Mouse (Mus musculus) midbrain, embryonic 15.5 days (tissue): ENCODE data around the gene Slc25a3. TPM values are rescaled to one million over a fixed set of nuclear protein-coding genes. Genes with fewer than 3 reads are reported as not detected.

ENCODE experiments used
- ATAC-seq: fragments of 200-750 bp; cut with Nextera tagmentation; replicated peaks from 2 replicates; pipeline ENCODE4 v1.8.0; 2017; ENCODE audit warnings: moderate TSS enrichment
- H3K27ac ChIP-seq: fragments of 300-500 bp; sonication (generic); 2 replicates; pipeline ENCODE4 v1.5.1; 2015; ENCODE audit warnings: mild to moderate bottlenecking, inconsistent platforms
- H3K27me3 ChIP-seq: fragments of 300-500 bp; sonication (generic); replicated peaks from 2 replicates; pipeline ENCODE4 v1.6.1; 2015; ENCODE audit warnings: inconsistent platforms
- H3K36me3 ChIP-seq: fragments of 300-500 bp; sonication (generic); replicated peaks from 2 replicates; pipeline ENCODE4 v1.6.1; 2015; ENCODE audit warnings: inconsistent platforms
- H3K4me1 ChIP-seq: fragments of 300-500 bp; sonication (generic); 2 replicates; pipeline ENCODE4 v1.6.1; 2015; ENCODE audit warnings: inconsistent platforms
- H3K4me2 ChIP-seq: fragments of 300-500 bp; sonication (generic); 2 replicates; pipeline ENCODE4 v1.6.1; 2015; ENCODE audit warnings: inconsistent platforms, mild to moderate bottlenecking, moderate library complexity
- H3K4me3 ChIP-seq: fragments of 300-500 bp; sonication (generic); 2 replicates; pipeline ENCODE4 v1.5.1; 2015; ENCODE audit warnings: mild to moderate bottlenecking, inconsistent platforms
- H3K9ac ChIP-seq: fragments of 300-500 bp; sonication (generic); 2 replicates; pipeline ENCODE4 v1.6.1; 2015; ENCODE audit warnings: mild to moderate bottlenecking, inconsistent platforms
- H3K9me3 ChIP-seq: fragments of 300-500 bp; sonication (generic); 2 replicates; pipeline ENCODE4 v1.6.1; 2016; ENCODE audit warnings: inconsistent platforms
- WGBS: fragments of 180-500 bp; shearing (Covaris S2); methylation state at CpG from one replicate; pipeline ENCODE4 v1.1.7; 2015; ENCODE audit warnings: mixed read lengths; 5-methylcytosine and 5-hydroxymethylcytosine counted together
- polyA plus RNA-seq: library from polyadenylated mRNA; unstranded; fragments of >200 nt; fragmentation: Nextera tagmentation; extraction: Ambion mirVana; gene quantifications from 2 replicates; pipeline ENCODE4 v1.2.1, GENCODE M21; 2015

Gene Slc25a3
- polyA plus RNA-seq, 1 experiment from 2014 or later = 542 TPM

DNA sequence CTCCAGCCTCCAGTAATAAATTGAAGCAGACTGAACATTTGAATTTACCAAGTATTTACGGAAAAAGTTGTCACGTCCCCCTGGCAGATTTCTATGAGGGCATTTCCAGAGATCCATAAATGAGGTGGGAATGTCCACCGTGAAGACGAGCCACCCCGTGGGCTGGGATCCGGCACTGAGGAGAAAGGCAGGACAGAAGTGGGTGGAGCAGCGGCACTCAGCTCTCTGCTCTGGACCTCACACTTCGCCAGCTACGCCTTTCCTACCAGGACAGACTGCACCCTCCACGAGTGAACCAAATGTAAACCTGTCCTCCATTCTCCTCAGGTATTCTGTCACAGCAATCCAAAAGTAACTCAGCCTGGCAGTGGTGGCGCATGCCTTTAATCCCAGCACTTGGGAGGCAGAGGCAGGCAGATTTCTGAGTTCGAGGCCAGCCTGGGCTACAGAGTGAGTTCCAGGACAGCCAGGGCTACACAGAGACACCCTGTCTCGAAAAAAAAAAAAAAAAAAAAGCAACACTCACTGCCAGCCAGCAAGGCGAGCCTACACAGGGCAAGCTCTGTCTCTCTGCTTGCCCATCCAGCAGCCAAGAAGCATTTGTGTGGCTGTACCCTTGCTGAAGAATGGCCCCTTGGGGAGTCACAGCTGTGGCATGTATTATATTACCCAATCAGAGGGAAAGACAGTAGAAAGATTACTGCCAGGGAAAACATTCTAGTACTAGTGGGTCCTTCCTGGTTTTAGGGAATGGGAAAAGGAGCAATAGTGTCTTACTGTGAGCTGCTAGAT lies 20.9 kb downstream of the Slc25a3 start:
- Histone ChIP-seq H3K36me3 (0 out of 2 replicates have a peak, but pooled peaks cover 3% of the 10 kb centered on the region), H3K4me1 (no peaks in the 10 kb centered on the region), H3K4me2 (no peak overlapping the region), H3K27ac (no peak overlapping the region), H3K27me3 (no peaks in the 10 kb centered on the region), H3K9ac (no peak overlapping the region), H3K9me3 (no peaks in the 10 kb centered on the region), H3K4me3 (no peak overlapping the region)
- ATAC-seq = no peak
- 89% methylated on average over 14 of the region's 14 CpGs for WGBS

DNA sequence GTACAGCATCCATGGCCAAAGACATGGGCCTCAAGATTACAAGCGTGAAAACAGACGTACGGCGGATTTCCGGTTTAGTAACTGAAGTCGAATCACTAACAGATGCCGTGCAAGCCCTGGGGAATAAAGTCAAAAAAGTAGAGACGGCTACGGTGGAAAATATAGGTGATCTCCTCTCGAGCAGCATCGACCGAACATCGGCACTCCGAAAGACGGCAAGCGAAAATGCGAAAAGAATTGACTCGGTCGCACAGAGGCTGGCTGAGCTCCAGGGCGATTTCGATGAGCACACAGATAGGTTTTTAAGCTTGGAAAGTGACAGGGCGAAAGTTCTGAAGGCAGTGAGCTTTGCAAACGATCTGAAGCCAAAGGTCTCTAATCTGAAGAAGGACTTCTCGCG lies 21.9 kb downstream of the Slc25a3 start:
- Histone ChIP-seq H3K27ac (no peak overlapping the region), H3K9me3 (no peaks in the 10 kb centered on the region), H3K27me3 (no peaks in the 10 kb centered on the region), H3K4me2 (no peak overlapping the region), H3K4me3 (no peak overlapping the region), H3K4me1 (no peaks in the 10 kb centered on the region), H3K36me3 (0 out of 2 replicates have a peak, but pooled peaks cover 3% of the 10 kb centered on the region), H3K9ac (no peak overlapping the region)
- no peak for ATAC-seq
- 94% methylated on average over 25 of the region's 25 CpGs for WGBS

DNA sequence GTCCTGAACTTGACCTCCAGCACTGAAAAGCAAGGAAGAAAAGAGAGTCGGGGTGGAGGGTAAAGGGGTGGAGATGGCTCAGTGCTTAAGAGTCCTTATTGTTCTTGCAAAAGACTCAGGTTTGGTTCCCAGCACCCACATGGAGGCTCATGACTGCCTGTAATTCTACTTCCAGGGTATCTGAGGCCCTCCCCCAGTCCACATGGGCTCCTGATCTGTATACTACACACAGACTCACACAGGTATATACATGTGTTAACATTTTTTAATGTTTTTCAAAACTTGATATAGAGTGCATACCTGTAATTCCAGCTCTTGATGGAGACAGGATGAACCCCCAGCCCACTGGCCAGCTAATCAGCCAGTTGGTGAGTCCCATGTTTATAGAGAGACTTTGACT lies 23.8 kb downstream of the Slc25a3 start:
- no peak overlapping the region for H3K27ac ChIP-seq

DNA sequence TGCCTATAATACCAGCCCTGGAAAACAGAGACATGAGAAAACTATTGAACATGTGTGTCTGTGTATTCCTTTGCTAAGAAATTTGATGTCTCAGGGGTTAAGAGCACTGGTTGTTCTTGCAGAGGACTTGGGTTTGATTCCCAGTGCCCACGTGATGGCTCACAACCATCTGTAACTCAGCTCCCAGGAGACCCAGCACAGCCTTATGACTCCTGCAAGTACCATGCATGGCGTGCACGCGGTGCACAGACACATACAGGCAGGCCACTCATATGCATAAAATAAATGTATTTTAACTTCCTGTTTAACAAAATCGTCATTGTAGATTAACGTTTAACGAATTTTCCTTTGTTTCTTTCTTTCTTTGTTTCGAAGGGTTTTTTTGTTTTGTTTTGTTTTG lies 25.8 kb downstream of the Slc25a3 start:
- no peak overlapping the region for H3K4me3 ChIP-seq
- H3K9me3 ChIP-seq = no peaks in the 10 kb centered on the region
- no peaks in the 10 kb centered on the region for H3K27me3 ChIP-seq
- H3K4me2 ChIP-seq = no peak overlapping the region
- WGBS = 94% methylated on average over 8 of the region's 8 CpGs
- H3K9ac ChIP-seq = no peak overlapping the region
- H3K4me1 ChIP-seq = no peaks in the 10 kb centered on the region
- H3K36me3 ChIP-seq = 0 out of 2 replicates have a peak, but pooled peaks cover 3% of the 10 kb centered on the region
- ATAC-seq = no peak
- H3K27ac ChIP-seq = no peak overlapping the region

More for the DNA sequence above, 23.8 kb downstream of the Slc25a3 start:
- Histone ChIP-seq H3K4me1 (no peaks in the 10 kb centered on the region), H3K9ac (no peak overlapping the region), H3K4me3 (no peak overlapping the region), H3K4me2 (no peak overlapping the region), H3K36me3 (0 out of 2 replicates have a peak, but pooled peaks cover 3% of the 10 kb centered on the region), H3K27me3 (no peaks in the 10 kb centered on the region), H3K9me3 (no peaks in the 10 kb centered on the region)
- WGBS = 79% methylated on average over 1 of the region's 1 CpGs
- no peak for ATAC-seq

DNA sequence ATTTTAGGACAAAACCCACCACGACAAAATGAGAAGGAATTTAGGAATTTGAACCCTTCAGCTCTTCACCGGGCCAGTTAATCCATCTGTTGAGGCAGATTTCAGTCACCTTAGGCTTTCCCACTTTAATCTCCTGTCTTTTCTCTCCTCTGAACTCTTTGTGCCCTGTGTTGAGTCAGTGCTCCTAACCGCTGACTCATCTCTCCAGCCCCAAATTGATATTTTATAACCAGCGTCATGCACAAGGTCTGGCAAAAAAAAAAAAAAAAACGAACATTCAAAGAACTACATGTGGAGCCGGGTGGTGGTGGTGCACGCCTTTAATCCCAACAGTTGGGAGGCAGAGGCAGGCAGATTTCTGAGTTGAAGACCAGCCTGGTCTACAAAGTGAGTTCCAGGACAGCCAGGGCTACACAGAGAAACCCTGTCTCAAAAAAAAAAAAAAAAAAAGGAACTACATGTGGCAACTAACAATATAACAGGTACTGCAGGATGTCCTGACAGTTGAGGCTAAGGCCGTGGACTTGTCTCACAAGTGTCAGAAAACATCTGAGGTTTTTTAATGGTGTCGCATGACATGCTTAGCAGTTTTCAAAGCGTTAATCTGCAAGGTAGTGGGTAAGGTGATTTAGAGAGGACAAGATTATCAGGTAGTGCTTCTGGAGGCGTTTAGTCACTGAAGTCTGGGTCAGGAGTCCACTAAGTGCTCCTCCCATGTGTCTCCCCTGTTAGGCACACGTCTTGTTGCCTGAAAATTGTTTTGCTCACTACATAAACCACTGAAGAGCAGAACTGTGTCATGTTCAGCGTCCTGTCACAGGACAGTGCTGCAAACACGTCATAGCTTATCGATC lies 29.4 kb downstream of the Slc25a3 start:
- Histone ChIP-seq H3K36me3 (no peaks in the 10 kb centered on the region), H3K9ac (no peak overlapping the region), H3K9me3 (no peaks in the 10 kb centered on the region), H3K27ac (no peak overlapping the region), H3K4me3 (no peak overlapping the region), H3K4me2 (no peak overlapping the region), H3K27me3 (no peaks in the 10 kb centered on the region), H3K4me1 (no peaks in the 10 kb centered on the region)
- 91% methylated on average over 15 of the region's 15 CpGs for WGBS
- no peak for ATAC-seq

DNA sequence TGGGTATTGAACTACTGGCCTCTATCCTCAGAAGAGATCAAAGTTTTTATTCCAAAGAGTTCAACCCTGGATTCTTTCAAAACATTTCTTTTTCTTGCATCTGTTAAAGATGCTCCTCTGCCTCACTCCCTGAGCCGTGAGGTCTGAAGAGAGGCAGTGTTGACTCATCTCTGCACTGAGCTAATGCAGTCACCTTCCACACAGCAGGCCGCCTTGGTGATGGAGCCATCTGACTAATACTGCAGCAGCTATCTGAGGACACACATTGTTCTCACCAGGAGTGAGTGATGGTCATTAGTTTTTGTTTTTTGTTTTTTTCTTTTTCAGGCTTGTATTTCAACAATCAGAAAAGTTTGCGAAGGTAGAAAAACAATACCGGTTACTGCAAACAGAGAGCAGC lies 31.0 kb downstream of the Slc25a3 start:
- Histone ChIP-seq H3K9ac (no peak overlapping the region), H3K4me3 (no peak overlapping the region), H3K4me2 (no peak overlapping the region), H3K9me3 (no peaks in the 10 kb centered on the region), H3K36me3 (no peaks in the 10 kb centered on the region), H3K4me1 (no peaks in the 10 kb centered on the region), H3K27ac (no peak overlapping the region), H3K27me3 (no peaks in the 10 kb centered on the region)
- 89% methylated on average over 4 of the region's 4 CpGs for WGBS
- no peak for ATAC-seq

DNA sequence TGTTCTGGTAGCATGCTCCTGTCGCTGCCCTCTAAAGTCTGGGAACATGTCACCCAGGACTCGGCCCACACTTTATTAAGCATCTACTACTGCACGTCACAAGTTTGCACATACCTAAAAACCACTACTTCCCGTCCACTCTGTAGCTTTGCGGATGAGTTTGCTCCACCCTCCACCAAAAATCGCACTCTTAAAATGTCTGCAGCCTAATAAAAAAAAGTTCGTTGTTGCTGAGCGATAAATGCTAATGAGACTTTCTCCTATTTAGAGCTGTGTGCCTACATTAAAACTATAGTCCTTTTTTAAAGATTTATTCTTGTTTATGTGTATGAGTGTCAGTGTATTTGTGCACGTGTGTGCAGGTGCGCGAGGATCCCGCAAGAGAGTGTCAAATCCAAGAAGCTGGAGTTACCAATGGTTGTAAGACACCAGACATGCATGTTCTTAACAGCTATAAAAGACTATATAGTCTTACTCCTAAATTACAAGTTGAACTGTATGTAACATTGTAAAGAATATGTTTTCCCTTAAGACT lies 40.4 kb downstream of the Slc25a3 start:
- no peak for ATAC-seq
- Histone ChIP-seq H3K27me3 (no peaks in the 10 kb centered on the region), H3K27ac (peak overlapping the region; percentile 91), H3K4me3 (peak overlapping the region; percentile 97), H3K36me3 (no peaks in the 10 kb centered on the region), H3K9ac (peak overlapping the region; percentile 57), H3K4me2 (peak overlapping the region; percentile 77), H3K4me1 (peaks cover 16% of the 10 kb centered on the region), H3K9me3 (no peaks in the 10 kb centered on the region)
- 47% methylated on average over 12 of the region's 12 CpGs for WGBS

DNA sequence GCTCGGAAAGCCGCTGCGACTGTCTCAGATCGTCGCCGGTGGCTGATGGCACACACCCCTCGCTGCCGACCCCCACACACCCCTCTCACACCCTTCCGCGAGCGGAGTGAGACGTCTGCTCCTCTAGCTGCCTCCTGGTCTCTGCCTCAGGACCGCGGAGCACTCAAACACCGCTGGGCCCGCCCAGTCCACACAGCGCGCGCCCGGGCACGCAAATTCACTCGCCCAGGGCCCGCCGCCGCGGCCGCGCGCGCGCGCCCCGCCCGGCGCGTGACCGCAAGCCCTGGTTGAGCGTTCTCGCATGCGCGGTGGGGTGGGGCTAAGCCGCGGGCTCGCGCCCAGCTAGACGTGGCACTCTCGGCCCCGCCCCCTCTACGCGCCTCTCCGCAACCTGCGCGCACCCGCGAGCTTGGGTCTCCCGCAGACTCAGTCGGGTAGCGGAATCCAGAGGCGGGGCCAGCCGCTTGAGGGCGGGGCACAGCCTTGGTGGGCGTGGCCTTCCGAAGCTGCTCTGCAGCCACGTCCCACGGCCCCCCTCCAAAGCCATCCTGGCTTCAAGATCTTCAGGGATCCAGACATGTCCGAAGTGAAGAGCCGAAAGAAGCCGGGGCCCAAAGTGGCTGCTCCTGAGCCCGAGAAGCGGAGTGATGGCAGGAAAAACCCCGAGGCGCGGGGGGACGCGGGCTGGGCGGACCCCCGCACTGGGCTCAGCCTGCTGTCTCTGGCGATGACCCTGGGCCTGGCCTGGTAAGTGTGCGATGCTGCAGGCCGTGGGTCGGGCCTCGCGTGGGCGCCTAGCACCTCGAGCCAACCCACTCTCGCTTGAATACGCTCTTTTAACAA lies 41.1 kb downstream of the Slc25a3 start, which contains the start of the genes Apaf1 and Ikbip:
Gene Apaf1 (minus strand): TSS at position 221 of the 843 bp plus-strand sequence.
Gene Ikbip (plus strand): TSS at position 391 of the 843 bp plus-strand sequence.
- Histone ChIP-seq H3K36me3 (0 out of 2 replicates have a peak, but pooled peaks cover under 1% of the 10 kb centered on the region), H3K9me3 (no peaks in the 10 kb centered on the region), H3K27ac (peak within 1 kb of the TSS; percentile 91), H3K4me1 (peaks cover 16% of the 10 kb centered on the region), H3K4me3 (peak within 1 kb of the TSS; percentile 97), H3K9ac (peak within 1 kb of the TSS; percentile 92), H3K4me2 (peak within 1 kb of the TSS; percentile 77), H3K27me3 (no peaks in the 10 kb centered on the region)
- under 1% methylated on average over 87 of the region's 87 CpGs for WGBS
- ATAC-seq = peak; percentile 96

DNA sequence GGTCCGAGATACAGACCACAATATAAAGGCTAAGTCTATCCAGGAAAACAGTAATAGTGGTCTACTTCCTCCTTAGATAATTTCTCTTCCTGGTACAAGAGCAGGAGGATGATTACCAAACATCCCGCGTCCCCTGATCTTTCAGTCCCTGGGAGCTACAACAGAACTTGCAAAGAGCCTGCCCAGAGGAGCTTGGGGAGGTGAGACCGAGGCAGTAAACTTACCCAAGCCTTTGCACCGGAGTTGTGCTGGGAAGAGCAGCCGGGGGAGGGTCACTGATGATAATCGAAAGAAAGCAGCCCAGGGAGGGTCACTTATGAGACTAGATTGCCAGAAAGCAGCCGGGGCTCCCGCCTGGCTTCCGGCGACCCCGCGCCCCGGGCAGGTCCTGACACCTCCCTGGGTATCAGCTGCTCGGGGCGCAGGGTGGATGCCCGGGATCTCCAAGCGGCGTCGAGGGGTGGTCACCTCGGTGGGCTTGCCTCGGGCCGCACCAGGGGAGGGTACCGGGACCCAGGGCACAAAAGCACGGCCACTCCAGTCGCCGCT lies 41.8 kb downstream of the Slc25a3 start:
- H3K27me3 ChIP-seq = no peaks in the 10 kb centered on the region
- peak overlapping the region; percentile 92 for H3K9ac ChIP-seq
- ATAC-seq = peak; percentile 58
- H3K4me3 ChIP-seq = peak overlapping the region; percentile 97
- H3K9me3 ChIP-seq = no peaks in the 10 kb centered on the region
- H3K4me1 ChIP-seq = peaks cover 16% of the 10 kb centered on the region
- peaks cover 8% of the 10 kb centered on the region; the same call in 1 of the 2 replicates for H3K36me3 ChIP-seq
- peak overlapping the region; percentile 91 for H3K27ac ChIP-seq
- WGBS = under 1% methylated on average over 27 of the region's 27 CpGs
- peak overlapping the region; percentile 77 for H3K4me2 ChIP-seq

DNA sequence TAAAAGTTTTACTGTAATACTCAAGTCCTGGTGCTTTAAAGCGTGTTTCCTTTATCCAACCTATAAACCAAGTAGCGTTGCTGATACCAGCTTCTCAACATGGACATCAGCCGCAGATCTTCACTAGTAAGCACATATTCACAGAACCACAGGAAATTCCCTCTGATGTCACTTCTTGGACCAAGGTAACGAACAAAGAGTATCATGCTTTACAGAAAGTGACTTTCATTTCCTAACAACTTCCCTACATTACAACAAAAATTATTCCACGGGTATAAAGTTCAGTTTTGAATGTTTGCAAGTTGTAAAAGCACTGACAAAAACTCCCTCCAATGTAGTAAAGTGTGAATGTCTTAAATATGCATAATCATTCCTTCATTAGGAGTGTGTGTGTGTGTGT lies 43.3 kb downstream of the Slc25a3 start:
- WGBS = 95% methylated on average over 5 of the region's 5 CpGs

DNA sequence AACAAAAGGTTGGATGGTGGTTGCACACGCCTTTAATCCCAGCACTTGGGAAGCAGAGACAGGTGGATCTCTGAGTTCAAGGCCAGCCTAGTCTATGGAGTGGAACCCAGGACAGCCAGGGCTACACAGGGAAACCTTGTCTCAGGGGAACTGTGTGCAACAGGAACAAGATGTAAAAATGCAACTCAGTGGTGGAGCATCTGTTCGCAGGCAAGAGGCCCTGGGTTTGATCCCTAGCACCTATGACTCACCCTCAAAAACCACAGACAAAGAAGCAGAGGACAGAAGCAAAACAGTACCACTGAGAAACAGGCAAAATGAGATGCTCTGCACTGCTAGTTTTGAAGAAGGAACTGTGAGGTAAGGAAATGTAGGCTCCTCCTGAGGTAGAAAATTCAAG lies 47.2 kb downstream of the Slc25a3 start:
- ATAC-seq = no peak
- no peak overlapping the region for H3K27ac ChIP-seq
- H3K9ac ChIP-seq = no peak overlapping the region
- peaks cover 15% of the 10 kb centered on the region for H3K36me3 ChIP-seq
- no peaks in the 10 kb centered on the region for H3K27me3 ChIP-seq
- no peaks in the 10 kb centered on the region for H3K9me3 ChIP-seq
- peaks cover 10% of the 10 kb centered on the region for H3K4me1 ChIP-seq
- no peak overlapping the region for H3K4me2 ChIP-seq
- WGBS = 91% methylated on average over 2 of the region's 2 CpGs
- no peak overlapping the region for H3K4me3 ChIP-seq

More for the DNA sequence above, 43.3 kb downstream of the Slc25a3 start:
- no peaks in the 10 kb centered on the region for H3K9me3 ChIP-seq
- no peak overlapping the region for H3K27ac ChIP-seq
- H3K9ac ChIP-seq = no peak overlapping the region
- no peak for ATAC-seq
- H3K36me3 ChIP-seq = peaks cover 15% of the 10 kb centered on the region
- peaks cover 16% of the 10 kb centered on the region for H3K4me1 ChIP-seq
- H3K4me3 ChIP-seq = no peak overlapping the region
- no peaks in the 10 kb centered on the region for H3K27me3 ChIP-seq
- H3K4me2 ChIP-seq = 0 out of 2 replicates have a peak overlapping the region, but pooled peaks have one; percentile 15
